Mouse (Mus musculus) embryonic facial prominence, embryonic 10.5 days (tissue): Measurements from ENCODE around the gene Nsun7. TPM values are rescaled to one million over a fixed set of nuclear protein-coding genes. Genes with fewer than 3 reads are reported as not detected.
"Not testable (repeated sequence)": the region's sequence is repeated elsewhere in the genome, so short reads cannot be mapped to it uniquely, and the experiment has no call there.

Source experiments
- DNase-seq: peaks from one replicate; pipeline ENCODE4 v3.0.0-alpha.2; 2017; ENCODE audit warnings: low spot score
- H3K27ac ChIP-seq: fragments of 300-500 bp; sonication (generic); replicated peaks from 2 replicates; pipeline ENCODE4 v1.5.1; 2016; ENCODE audit warnings: mild to moderate bottlenecking
- H3K27me3 ChIP-seq: fragments of 300-500 bp; sonication (generic); replicated peaks from 2 replicates; pipeline ENCODE4 v1.6.1; 2016; ENCODE audit warnings: low read depth, mild to moderate bottlenecking; ENCODE audit not compliant: poor library complexity, severe bottlenecking
- H3K36me3 ChIP-seq: fragments of 300-500 bp; sonication (generic); replicated peaks from 2 replicates; pipeline ENCODE4 v1.6.1; 2016; ENCODE audit warnings: mild to moderate bottlenecking, moderate library complexity
- H3K4me1 ChIP-seq: fragments of 300-500 bp; sonication (generic); 2 replicates; pipeline ENCODE4 v1.6.1; 2016
- H3K4me3 ChIP-seq: fragments of 300-500 bp; sonication (generic); 2 replicates; pipeline ENCODE4 v1.5.1; 2016; ENCODE audit warnings: mild to moderate bottlenecking, moderate library complexity
- H3K9me3 ChIP-seq: fragments of 300-500 bp; sonication (generic); 2 replicates; pipeline ENCODE4 v1.6.1; 2016; ENCODE audit warnings: mild to moderate bottlenecking
- WGBS: fragments of 180-500 bp; shearing (Covaris S2); methylation state at CpG from one replicate; pipeline ENCODE4 v1.1.7; 2016; 5-methylcytosine and 5-hydroxymethylcytosine counted together
- polyA plus RNA-seq: library from polyadenylated mRNA; unstranded; fragments of >200 nt; fragmentation: Nextera tagmentation; extraction: Ambion mirVana; gene quantifications from 2 replicates; pipeline ENCODE4 v1.2.1, GENCODE M21; 2016

The Nsun7 gene
- polyA plus RNA-seq, 1 experiment from 2014 or later: 0.49 TPM

DNA sequence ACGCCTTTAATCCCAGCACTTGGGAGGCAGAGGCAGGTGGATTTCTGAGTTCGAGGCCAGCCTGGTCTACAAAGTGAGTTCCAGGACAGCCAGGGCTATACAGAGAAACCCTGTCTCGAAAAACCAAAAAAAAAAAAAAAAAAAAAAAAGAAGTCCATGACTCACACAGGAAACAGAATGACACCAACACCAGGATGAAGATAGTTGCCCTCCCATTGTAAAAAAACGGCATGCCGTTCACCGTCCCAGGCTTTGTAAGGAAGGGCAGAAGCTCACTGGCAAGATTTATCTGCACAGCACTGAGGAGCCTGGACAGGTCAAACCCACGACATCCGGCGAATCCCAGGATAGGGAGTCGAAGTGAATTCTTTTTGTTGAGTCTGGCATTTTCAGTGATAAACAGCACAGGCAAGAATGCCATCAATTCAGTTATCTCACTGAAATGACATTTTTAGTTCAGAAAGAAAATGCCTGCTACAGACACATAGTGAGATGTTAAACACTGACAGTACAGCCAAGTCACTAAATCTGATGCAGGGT, 13.7 kb upstream of the Nsun7 start:
- Histone ChIP-seq H3K4me1 (peaks cover 8% of the 10 kb centered on the region), H3K4me3 (no peak overlapping the region), H3K36me3 (no peaks in the 10 kb centered on the region), H3K27me3 (no peaks in the 10 kb centered on the region), H3K9me3 (no peaks in the 10 kb centered on the region), H3K27ac (no peak overlapping the region)
- DNase-seq: no peak
- WGBS: 91% methylated on average over 9 of the region's 10 CpGs

DNA sequence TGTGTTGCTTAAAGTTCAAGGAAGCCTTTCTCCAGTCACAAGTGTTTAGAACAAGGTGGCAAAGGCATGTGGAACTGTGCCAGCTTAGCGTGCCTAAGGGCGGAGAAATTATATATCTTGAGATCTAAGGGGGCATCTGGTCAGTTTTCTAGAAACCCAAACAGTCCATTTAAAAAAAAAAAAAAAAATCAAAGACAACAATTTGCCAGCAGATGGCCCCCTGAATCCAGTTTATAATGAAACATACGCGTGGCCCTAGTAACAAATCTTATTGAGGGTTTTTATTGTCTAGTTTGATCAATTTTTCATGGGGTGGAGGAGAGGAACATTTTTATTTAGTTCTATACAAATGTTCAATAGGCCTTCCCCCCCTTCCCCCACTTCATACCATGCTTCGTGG, 6.5 kb upstream of the Nsun7 start:
- no peaks in the 10 kb centered on the region for H3K4me1 ChIP-seq
- H3K36me3 ChIP-seq: no peaks in the 10 kb centered on the region
- peaks cover under 1% of the 10 kb centered on the region; the same call in 1 of the 2 replicates for H3K27me3 ChIP-seq
- H3K9me3 ChIP-seq: no peaks in the 10 kb centered on the region
- WGBS: 81% methylated on average over 5 of the region's 5 CpGs
- H3K27ac ChIP-seq: no peak overlapping the region
- no peak overlapping the region for H3K4me3 ChIP-seq
- no peak for DNase-seq

DNA sequence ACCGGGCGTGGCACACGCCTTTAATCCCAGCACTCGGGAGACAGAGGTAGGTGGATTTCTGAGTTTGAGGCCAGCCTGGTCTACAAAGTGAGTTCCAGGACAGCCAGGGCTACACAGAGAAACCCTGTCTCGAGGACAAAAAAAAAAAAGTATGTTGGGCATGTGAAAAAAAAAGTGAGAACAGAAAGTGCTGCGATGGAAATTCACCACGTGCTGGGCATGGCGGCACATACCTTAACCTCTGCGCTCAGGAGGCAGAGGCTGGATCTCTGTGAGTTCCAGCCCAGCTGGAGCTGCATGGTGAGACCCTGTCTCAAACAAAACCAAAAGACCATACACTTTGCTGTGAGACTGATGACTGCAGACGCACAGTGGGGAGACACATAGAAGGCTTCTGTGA, 4.7 kb upstream of the Nsun7 start:
- H3K4me3 ChIP-seq: no peak overlapping the region
- no peaks in the 10 kb centered on the region for H3K36me3 ChIP-seq
- DNase-seq: no peak
- no peak overlapping the region for H3K27ac ChIP-seq
- H3K4me1 ChIP-seq: peaks cover 6% of the 10 kb centered on the region; the same call in 1 of the 2 replicates
- H3K27me3 ChIP-seq: peaks cover 16% of the 10 kb centered on the region
- no peaks in the 10 kb centered on the region for H3K9me3 ChIP-seq
- 90% methylated on average over 10 of the region's 10 CpGs for WGBS

DNA sequence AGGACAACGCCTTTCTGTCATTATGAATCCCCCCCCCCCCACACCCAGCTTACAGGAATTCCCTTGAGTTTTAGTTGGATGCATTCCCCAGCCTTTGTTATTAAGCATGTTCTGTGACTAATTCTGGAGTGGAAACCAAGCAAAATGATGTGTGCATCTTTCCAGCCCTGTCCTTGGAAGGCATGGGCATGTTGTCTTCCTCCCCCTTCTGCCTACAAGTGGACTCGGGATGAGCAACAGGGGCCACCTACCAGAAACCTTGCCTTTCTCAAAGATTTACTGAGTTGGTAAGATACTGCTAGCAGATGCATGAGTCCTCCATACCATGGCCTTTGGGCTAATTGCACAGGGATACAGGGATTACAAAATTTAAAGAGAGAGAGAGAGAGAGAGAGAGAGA, 697 bp upstream of the Nsun7 start:
- H3K27ac ChIP-seq: no peak overlapping the region
- peaks cover 9% of the 10 kb centered on the region; the same call in 1 of the 2 replicates for H3K4me1 ChIP-seq
- H3K27me3 ChIP-seq: peaks cover 32% of the 10 kb centered on the region
- no peaks in the 10 kb centered on the region for H3K36me3 ChIP-seq
- H3K9me3 ChIP-seq: no peaks in the 10 kb centered on the region
- 85% methylated on average over 2 of the region's 2 CpGs for WGBS
- DNase-seq: no peak
- H3K4me3 ChIP-seq: no peak overlapping the region

DNA sequence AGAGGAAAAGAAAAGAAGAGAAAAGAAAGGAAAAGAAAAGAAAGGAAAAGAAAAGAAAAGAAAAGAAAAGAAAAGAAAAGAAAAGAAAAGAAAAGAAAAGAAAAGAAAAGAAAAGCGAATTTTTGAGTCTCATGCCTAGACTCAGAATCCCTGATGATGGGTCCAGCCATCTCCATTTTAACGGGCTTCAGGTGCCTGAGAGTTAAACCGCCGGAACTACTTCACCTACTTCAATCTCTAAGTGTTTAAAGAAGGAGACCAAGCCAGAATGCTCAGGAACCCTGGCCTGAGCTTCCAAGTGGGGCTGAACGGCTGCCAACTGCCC, 304 bp upstream of the Nsun7 start:
- H3K4me3 ChIP-seq: peak overlapping the region; percentile 81
- not testable (repeated sequence) for H3K36me3 ChIP-seq, H3K9me3 ChIP-seq, DNase-seq, H3K4me1 ChIP-seq
- peaks cover 32% of the 10 kb centered on the region for H3K27me3 ChIP-seq
- H3K27ac ChIP-seq: peak overlapping the region; percentile 84
- 7% methylated on average over 5 of the region's 5 CpGs for WGBS

DNA sequence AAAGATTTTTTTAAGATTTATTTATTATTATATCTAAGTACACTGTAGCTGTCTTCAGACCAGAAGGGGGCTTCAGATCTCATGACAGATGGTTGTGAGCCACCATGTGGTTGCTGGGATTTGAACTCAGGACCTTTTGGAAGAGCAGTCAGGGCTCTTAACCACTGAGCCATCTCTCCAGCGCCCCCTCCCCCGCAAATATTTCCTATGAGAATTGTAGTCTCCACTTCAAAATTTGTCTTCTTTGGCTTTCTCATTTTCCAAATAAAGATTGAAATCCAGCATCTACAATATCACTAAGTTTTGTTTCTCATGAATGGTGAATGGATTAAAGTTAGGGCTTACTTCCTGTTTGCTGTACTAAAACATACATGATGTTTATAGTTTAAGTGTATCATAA, 2.8 kb downstream of the Nsun7 start:
- Histone ChIP-seq H3K4me1 (peaks cover 9% of the 10 kb centered on the region; the same call in 1 of the 2 replicates), H3K9me3 (no peaks in the 10 kb centered on the region), H3K27ac (no peak overlapping the region), H3K4me3 (no peak overlapping the region), H3K36me3 (no peaks in the 10 kb centered on the region), H3K27me3 (peaks cover 32% of the 10 kb centered on the region)
- no peak for DNase-seq
- WGBS: 80% methylated on average over 2 of the region's 2 CpGs

DNA sequence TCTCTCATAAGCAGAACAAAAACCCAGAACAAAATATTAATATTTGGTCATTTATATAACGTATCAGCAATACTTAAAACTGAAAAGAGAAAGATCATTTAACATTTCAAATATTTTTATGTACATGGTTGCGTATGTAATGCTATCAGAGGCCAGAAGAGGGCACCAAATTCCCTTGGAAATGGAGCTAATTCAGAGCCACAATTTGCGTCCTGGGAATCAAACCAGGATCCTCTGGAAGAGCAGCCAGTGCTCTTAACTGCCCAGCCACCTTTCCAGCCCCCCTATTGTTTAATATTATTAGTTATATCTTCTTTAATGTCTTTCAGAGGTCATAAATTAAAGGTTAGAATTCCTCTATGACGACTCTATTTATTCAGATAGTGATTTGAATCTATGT, 3.7 kb downstream of the Nsun7 start:
- 30% methylated on average over 4 of the region's 4 CpGs for WGBS
- DNase-seq: peak; percentile 43
- H3K36me3 ChIP-seq: no peaks in the 10 kb centered on the region

GRCm38 (mm10) chr5:66269616-66270015, 9.9 kb downstream of the Nsun7 start:
- Histone ChIP-seq H3K4me1 (no peaks in the 10 kb centered on the region), H3K27ac (no peak overlapping the region), H3K9me3 (no peaks in the 10 kb centered on the region), H3K36me3 (no peaks in the 10 kb centered on the region), H3K27me3 (no peaks in the 10 kb centered on the region), H3K4me3 (no peak overlapping the region)
- WGBS: 73% methylated on average over 7 of the region's 7 CpGs
- DNase-seq: no peak

More for the DNA sequence above, 3.7 kb downstream of the Nsun7 start:
- H3K27me3 ChIP-seq: peaks cover 30% of the 10 kb centered on the region
- no peak overlapping the region for H3K4me3 ChIP-seq
- peaks cover 9% of the 10 kb centered on the region; the same call in 1 of the 2 replicates for H3K4me1 ChIP-seq
- no peak overlapping the region for H3K27ac ChIP-seq
- no peaks in the 10 kb centered on the region for H3K9me3 ChIP-seq

DNA sequence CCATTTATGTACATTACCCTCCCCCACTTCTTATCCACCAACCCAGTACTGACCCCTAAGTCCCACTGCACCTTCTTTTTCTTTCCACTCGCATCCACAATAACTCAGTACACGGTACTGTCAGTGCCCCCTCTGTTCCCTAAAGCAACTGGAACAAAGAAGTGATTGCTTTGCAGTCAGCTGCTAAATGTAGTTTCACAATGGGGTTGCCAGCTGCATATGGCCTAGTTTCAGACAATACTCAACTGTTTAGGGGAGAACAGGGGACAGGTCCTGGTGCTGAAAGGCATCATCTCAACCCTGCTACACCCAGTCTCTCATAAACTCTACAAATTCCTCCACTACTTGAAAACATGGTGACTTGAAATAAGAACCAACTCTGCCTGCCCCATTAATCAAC, 11.4 kb downstream of the Nsun7 start:
- Histone ChIP-seq H3K27ac (no peak overlapping the region), H3K4me1 (no peaks in the 10 kb centered on the region), H3K27me3 (no peaks in the 10 kb centered on the region), H3K36me3 (no peaks in the 10 kb centered on the region), H3K4me3 (no peak overlapping the region), H3K9me3 (no peaks in the 10 kb centered on the region)
- DNase-seq: no peak
- 50% methylated on average over 2 of the region's 2 CpGs for WGBS

- no peak for DNase-seq
- no peaks in the 10 kb centered on the region for H3K36me3 ChIP-seq
- no peak overlapping the region for H3K4me3 ChIP-seq
- H3K9me3 ChIP-seq: no peaks in the 10 kb centered on the region
- WGBS: 65% methylated on average over 3 of the region's 3 CpGs
- no peaks in the 10 kb centered on the region for H3K4me1 ChIP-seq
- H3K27ac ChIP-seq: no peak overlapping the region
- H3K27me3 ChIP-seq: no peaks in the 10 kb centered on the region
These were observed 14.7 kb downstream of the Nsun7 start for GRCm38 (mm10) chr5:66274417-66274816.

DNA sequence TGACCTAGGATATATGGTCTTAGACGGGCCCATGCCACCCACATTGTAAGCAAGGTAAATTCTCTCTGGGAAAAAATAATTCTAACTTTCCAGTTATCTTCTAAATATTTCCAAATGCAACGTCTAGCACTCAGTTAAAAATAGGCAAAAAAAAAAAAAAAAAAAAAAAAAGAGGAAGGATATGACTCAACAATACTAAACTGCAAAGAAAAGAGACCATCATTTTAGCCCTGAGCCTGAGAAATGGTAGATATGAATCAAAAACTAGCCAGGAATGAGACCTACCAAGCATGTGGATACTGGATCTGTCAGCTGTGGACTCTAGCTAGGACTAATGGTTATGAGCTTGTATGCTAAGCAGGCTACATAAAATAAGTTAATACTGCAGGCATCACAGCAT, 20.0 kb downstream of the Nsun7 start:
- H3K4me1 ChIP-seq: no peaks in the 10 kb centered on the region
- no peak overlapping the region for H3K27ac ChIP-seq
- WGBS: 79% methylated on average over 2 of the region's 2 CpGs
- H3K4me3 ChIP-seq: no peak overlapping the region
- no peaks in the 10 kb centered on the region for H3K9me3 ChIP-seq
- no peaks in the 10 kb centered on the region for H3K27me3 ChIP-seq
- no peaks in the 10 kb centered on the region for H3K36me3 ChIP-seq
- no peak for DNase-seq

GRCm38 (mm10) chr5:66280742-66281141, 21.0 kb downstream of the Nsun7 start:
- Histone ChIP-seq H3K4me3 (no peak overlapping the region), H3K27me3 (no peaks in the 10 kb centered on the region), H3K27ac (no peak overlapping the region), H3K9me3 (no peaks in the 10 kb centered on the region), H3K36me3 (no peaks in the 10 kb centered on the region), H3K4me1 (no peaks in the 10 kb centered on the region)
- WGBS: 72% methylated on average over 6 of the region's 6 CpGs
- DNase-seq: no peak

DNA sequence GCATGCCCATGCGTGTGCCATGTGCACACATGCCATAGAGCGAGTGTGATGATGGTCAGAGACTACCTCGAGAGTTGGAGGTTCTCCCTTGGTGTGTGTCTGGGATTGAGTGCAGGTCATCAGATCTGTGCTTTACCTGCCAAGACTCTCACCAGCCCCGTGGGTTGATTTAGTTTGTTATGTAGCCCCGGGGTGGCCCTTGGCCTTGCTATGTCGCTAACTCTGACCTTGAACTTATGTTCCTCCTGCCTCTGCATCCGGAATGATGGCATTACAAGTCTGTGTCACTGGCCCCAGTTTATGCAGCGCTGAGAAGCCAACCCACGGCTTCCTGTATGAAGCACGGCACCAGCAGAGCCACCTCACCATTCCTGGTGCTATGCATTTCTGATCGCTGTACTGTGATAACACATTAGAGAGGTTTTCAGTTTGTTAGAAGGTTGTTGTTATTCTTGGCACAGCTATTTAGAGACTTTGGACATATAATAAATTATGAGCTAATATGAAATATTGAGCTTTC, 34.5 kb downstream of the Nsun7 start:
- Histone ChIP-seq H3K4me1 (no peaks in the 10 kb centered on the region), H3K36me3 (no peaks in the 10 kb centered on the region), H3K27ac (no peak overlapping the region), H3K9me3 (peaks cover 6% of the 10 kb centered on the region; the same call in 1 of the 2 replicates), H3K27me3 (no peaks in the 10 kb centered on the region), H3K4me3 (no peak overlapping the region)
- DNase-seq: no peak
- 92% methylated on average over 11 of the region's 11 CpGs for WGBS
